Mouse (Mus musculus) liver, postnatal 0 days (tissue): ENCODE results near the gene Ptpa.

Source experiments
- CTCF ChIP-seq: sonication (generic); IDR thresholded peaks from 2 replicates; pipeline ENCODE4 v1.5.1; 2016; ENCODE audit warnings: antibody characterized with exemption, low read depth
- EP300 ChIP-seq: IDR thresholded peaks from 2 replicates; pipeline ENCODE4 v1.6.1; 2016; ENCODE audit warnings: antibody characterized with exemption, low read depth, mild to moderate bottlenecking

- no peak for TF ChIP-seq CTCF
- no peak for TF ChIP-seq EP300
Measured at GRCm38 (mm10) chr2:30487597-30487996, 71.8 kb downstream of the Ptpa start.
